Mouse (Mus musculus) kidney, adult 8-10 months (tissue): Measurements from ENCODE around the gene Epas1.
A peak's percentile ranks its signal among the peaks of the same experiment; 100 is the strongest.

Experiments
- DNase-seq, 2 experiments: peaks; one replicate each; pipeline ENCODE4 v3.0.0; 2022

Gene Epas1

GRCm38 (mm10) chr17:86753130-86753821 lies at the start of gene Epas1:
Epas1 (plus strand) TSS chr17:86753700.
- peak; percentile 91 to 93 for DNase-seq

DNA sequence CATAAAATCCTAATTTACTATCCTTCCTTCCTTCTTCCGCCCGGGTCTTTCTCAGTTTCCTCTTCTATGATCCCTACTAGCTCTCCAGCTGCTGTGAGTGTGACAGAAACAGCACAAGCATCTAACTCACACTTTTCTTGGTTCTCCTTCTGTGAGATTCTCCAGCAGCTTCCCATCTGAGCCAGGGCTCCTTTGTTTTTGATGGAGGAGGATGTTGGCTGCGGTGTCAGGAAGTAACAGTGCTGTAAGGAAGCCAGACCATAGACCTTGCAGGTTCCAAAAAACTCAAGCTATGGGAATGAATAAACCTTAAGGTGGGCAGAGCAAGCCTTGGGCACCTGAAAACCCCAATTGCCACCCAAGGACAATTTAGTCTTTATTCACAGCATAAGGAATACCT lies 48.3 kb upstream of the Epas1 start:
- peak in 1 of 2 experiments; percentile 5 for DNase-seq

- no peak for DNase-seq
Observed at GRCm38 (mm10) chr17:86706467-86706866, 47.0 kb upstream of the Epas1 start.

DNA sequence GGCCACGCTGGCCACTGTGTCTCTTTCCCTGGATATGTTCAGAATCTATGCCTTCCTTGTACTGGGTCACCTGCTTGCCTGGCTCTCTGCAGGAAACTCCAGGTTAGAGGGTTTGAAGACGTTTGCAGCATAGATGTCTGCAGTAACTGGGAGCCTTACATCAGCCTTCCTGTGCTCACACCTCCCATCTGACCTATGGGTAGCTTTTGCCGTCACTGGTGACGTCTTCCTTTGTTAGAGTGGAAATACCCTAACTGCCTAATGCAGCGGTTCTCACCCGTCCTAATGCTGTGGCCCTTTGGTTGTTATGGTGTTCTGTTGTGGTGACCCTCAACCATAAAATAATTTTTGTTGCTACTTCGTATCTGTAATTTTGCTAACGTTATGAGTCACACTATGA lies 43.7 kb upstream of the Epas1 start:
- no peak for DNase-seq

DNA sequence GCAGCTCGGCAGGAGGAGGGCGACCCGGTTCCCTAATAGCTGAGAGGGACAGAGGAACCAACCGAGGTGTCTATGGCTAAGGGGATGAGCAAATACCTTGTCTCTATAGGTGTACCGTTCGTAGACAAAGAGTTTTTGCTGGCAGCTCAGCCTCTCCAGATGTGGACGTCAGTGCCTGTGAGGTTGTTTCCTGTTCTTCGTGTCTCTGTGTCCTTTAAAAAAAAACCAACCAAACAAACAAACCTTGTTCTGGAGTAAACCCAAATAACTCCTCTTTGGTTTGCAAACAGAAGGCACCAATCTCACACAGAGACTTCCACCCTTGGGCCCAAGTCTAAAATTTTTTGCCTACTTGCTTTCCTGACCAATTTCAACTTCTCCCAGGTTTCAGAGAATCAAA lies 43.1 kb upstream of the Epas1 start:
- peak in 1 of 2 experiments; percentile 9 for DNase-seq

DNA sequence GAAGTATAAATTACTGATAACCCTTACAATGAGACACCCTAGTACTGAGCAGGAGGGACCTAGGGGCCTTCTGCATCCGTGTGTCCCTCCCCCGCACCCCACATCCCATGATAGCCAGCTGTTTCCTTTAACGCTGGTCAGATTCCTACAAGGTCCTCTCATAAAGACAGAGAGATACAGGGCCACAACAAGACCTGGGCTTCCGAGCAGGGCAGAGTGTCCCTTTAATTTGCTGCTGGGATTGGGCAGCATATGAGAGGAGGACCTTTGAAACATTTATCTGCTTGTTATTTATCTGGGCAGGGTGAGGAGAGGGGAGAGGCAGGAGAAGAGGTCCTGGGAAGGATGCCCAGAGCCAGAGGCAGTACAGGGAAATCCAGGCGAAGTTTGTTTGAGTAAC lies 41.6 kb upstream of the Epas1 start:
- no peak for DNase-seq

DNA sequence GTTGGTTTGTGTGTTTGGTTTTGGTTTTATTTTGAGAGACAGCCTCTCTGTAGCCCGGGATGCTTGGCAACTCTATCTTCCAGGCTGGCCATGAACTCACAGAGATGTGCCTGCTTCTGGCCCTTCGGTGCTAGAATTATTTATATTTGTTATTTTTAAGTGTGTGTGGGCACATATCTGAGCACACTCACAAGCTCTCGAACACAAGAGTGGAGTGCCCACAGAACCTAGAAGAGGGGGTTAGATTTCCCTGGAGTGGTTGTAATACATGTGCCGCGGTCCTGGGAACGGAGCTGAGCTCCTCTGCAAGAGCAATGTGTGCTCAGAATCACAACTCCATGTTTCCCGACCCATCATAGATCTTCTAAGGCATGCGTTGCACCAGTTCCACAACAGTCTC lies 40.9 kb upstream of the Epas1 start:
- DNase-seq, result no peak

DNA sequence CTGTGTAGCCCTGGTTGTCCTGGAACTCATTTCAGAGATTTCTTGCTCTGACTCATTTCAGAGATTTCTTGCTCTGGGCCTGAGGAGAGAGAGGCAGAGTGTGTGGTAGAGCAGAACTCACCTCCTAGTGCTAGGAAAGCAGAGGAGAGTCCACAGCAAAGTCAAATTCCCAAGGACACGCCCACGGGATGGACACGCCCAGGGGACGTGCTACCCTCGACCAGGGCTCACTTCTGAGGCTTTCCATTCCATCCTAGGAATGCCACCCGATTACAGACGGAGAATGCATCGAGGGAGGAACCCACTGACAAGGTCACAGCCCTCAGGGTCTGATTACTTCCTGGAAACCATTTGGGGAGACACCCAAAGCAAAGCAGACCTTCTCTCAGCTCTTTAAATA lies 39.9 kb upstream of the Epas1 start:
- peak; percentile 29 to 51 for DNase-seq

- DNase-seq, result no peak
Observed at GRCm38 (mm10) chr17:86724786-86725415, 28.6 kb upstream of the Epas1 start.

- no peak for DNase-seq
Observed at GRCm38 (mm10) chr17:86726480-86726879, 27.0 kb upstream of the Epas1 start.

- DNase-seq, result no peak
Observed at GRCm38 (mm10) chr17:86727031-86727430, 26.5 kb upstream of the Epas1 start.

GRCm38 (mm10) chr17:86731273-86731672 lies 22.2 kb upstream of the Epas1 start:
- no peak for DNase-seq

DNA sequence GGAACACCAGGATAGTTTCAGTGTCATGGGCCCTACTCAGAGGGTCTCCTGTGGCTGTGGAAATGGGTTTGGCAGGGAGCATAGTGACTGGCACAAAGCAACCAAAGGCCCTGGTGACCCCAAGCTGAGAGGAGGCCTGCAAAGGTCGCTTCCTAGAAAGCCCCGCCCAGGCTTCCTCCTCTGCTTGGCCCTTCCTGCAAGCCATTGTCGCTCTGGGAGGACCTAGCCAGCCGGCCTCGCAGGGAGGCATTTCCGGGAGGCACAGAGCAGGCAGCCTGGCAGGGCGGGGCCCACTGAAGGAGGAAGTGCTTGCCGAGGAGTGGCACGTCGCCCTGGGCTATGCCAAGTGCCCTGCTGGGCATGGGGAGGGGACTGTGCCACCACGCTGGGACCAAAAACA lies 21.5 kb upstream of the Epas1 start:
- peak; percentile 73 to 81 for DNase-seq

- no peak for DNase-seq
Observed at GRCm38 (mm10) chr17:86732522-86732921, 21.0 kb upstream of the Epas1 start.

DNA sequence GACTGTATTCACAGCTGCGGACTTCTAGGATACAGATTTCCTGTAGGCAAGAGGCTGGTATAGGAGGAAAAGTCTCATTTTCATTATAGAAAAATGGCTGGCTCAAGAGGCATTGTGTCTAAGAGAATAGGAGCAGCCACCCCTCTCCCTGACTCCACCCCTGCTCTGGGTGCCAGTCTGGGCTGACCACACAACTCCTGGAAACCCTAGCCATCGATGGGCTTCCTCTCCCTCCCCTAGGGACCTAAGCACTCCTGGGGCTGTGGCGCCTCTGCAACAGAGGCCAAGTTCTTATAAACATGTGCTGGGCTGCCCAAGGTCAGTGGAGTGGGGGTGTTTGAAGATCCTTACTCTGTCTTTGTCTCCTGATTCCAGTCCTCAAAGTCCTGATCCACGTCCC lies 19.9 kb upstream of the Epas1 start:
- DNase-seq, result no peak

DNA sequence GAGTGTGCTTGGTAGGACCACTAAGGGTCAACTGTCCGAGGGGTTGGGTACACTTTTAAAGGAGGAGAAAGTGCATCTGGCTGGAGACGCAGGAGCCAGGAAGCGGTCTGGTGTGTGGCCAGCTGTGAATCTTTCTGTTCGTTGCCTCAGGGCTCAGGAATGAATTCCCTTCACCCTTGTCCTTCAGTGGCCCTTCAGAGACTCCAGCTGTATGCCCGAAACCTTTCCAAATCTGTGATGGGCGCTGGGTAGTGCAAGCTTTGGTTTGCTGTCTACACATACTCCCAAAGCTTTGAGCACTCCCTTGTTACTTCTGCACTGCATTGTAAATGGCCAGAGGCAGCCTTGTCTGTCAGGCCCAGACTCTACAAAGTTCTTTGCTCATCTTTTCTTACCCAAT lies 15.0 kb upstream of the Epas1 start:
- no peak for DNase-seq

- no peak for DNase-seq
Observed at GRCm38 (mm10) chr17:86743351-86743941, 10.1 kb upstream of the Epas1 start.

GRCm38 (mm10) chr17:86744943-86745342 lies 8.6 kb upstream of the Epas1 start:
- DNase-seq, result no peak

DNA sequence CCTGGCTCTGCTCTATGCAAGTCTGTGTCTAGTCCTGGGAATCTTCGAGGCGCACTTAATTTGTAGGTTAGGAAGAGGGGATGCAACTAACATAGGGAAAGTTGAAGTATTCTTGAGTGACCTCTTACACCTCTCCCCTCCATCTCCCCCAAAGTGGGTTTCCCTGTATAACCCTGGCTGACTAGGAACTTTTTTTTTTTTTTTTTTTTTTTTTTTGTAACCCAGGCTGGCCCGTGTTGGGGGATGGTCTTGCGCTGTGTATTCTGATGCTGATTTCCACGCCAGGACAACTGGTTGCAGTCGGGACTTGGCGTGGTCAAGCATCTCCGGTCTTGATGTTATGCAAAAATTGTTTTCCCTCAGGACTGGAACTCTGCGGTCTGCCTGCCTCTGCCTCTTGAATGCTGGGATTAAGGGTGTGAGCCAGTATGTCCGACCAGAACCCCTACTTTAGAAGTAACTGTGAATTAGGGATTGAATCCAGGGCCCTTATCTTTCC lies 2.1 kb upstream of the Epas1 start:
- DNase-seq, result no peak

DNA sequence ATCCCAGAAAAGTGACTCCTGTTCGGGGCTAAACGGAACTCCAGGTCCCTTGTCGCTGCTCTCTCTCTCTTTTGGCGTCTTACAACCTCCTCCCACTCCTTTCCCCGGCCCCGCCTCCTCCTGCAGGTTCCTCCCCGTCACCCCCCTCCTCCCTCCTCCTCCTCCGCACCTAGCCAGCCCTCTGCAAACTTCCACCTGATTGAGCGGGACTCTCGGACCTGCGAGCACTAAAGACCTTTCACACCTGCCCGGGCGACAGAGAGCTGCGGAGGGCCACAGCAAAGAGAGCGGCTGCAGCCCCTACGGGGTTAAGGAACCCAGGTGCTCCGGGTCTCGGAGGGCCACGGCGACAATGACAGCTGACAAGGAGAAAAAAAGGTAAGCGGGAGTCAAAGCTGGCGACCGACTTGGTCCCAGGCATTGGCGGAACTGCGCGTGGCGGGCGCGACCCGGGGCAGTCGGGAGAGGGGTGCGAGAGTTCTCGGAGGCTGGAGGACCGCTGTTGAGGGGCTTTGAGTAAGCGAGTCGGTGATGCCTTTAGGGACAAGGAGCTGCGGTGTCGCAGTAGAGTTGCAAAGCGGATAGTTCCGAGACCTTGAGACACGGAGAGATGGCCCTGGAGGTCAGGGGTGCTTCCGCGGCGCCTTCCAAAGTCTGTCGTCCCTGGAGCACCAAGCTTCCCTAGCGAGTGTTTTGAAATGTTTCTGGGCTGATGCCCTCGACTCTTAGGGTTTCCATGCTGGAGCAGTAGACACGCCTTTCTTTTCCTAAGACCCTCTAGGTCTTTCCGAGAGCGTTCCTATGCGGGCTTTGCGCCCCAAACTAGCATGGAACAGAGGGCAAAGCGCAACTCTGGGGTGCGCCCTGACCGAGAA lies 668 bp downstream of the Epas1 start:
- peak; percentile 84 to 86 for DNase-seq

DNA sequence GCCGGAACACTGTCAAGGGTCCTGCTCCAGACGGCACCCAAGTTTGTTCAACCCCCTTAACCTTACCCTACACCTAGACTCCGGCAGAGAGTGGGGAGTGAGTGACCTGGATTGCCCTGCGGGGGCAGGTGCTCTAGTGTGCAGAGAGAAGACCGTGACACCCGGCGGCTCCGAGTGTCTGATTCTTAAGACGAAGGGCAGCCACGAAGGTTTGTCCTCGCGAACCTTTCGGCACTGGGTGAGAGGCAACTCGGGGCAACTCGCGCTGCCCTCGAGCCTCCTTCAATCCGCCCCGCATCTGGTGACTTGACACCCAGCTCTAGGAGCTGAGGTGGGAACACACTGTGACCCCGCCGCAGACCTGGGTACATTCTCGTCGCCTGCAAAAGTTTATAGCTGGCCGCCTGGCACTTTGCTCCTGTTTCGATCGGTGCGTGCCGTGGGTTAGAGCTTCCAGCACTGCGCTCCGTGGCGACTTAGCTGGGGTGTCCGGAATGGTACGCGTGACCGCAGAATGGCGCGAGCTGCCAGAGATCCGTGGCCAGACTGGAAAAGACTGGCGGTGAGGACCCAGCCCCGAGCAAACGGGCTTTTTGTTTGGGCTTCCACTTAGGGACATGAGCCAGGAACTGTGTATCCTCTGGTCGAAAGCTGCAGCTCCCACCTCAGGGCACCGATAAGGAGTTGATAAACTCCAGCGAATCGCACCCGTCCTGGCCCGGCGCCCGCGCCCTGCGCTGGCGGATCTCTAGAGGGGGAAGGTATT lies 1.5 kb downstream of the Epas1 start:
- DNase-seq, result peak in 1 of 2 experiments; percentile 37

- no peak for DNase-seq
Observed at GRCm38 (mm10) chr17:86755581-86756195, 2.2 kb downstream of the Epas1 start.
